Mouse (Mus musculus) kidney, adult 2 months (tissue): ENCODE measurements at regions not wholly inside any gene's neighbourhood (a gene's known extent, or its start where the extent isn't known, plus 50 kb on each side); places are given as distances from the start of the nearest gene placed in this dataset.

ENCODE experiments used
- CTCF ChIP-seq: fragments of 200-500 bp; conservative IDR thresholded peaks from 2 replicates; pipeline ENCODE4 v1.5.1; 2011; ENCODE audit warnings: low read depth, mild to moderate bottlenecking, control low read depth, low read length, moderate library complexity, mixed read lengths; ENCODE audit not compliant: insufficient read depth, insufficient read length
- POLR2A ChIP-seq: fragments of 200-500 bp; IDR thresholded peaks from one replicate; pipeline ENCODE4 v1.6.1; 2011; ENCODE audit warnings: low read depth, low read length, control low read depth

DNA sequence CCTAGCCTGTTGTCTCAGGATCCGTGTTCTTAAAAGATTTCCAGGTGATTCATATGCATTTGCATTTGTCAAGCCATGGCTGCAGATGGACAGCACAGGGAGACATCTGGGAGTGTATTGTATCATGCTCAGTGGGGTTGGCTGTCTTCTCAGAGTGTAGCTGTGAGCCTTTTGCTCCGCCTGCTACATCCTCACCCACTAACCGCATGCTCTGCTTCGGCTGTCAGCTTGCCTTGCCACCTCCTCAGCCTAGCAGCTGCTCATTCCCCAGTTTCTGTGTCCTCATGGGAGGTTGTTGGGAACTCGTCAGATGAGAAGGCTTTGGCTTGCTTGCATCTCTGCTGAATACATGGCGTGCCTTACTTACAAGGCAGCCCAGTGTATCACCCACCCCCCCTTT, 174.5 kb upstream of the C9orf72 start:
- TF ChIP-seq CTCF (no peak), POLR2A (no peak)
